Mouse (Mus musculus): ENCODE data around the gene Nfic.

Nfic gene

GRCm38 (mm10) chr10:81485479-81486018, 30.1 kb upstream of the Nfic start:
- DNase-seq (ENCODE audit: low spot score in 2 of 2) = no peak

GRCm38 (mm10) chr10:81485060-81485449, 29.6 kb upstream of the Nfic start:
- no peak for DNase-seq (ENCODE audit: low spot score in 2 of 2)

GRCm38 (mm10) chr10:81484441-81485059, 29.1 kb upstream of the Nfic start:
- no peak for DNase-seq (ENCODE audit: low spot score in 2 of 2)

- peak in 1 of 2 experiments; percentile 65 for DNase-seq (ENCODE audit: low spot score in 2 of 2)
These were observed 28.5 kb upstream of the Nfic start for GRCm38 (mm10) chr10:81483983-81484382.

- peak; percentile 68 to 74 for DNase-seq (ENCODE audit: low spot score in 2 of 2)
These were observed 27.1 kb upstream of the Nfic start, which contains the start of gene Celf5 for GRCm38 (mm10) chr10:81482533-81482889. Gene Celf5 (minus strand): TSS chr10:81482709.

- DNase-seq (ENCODE audit: low spot score in 2 of 2) = no peak
These were observed 26.4 kb upstream of the Nfic start for GRCm38 (mm10) chr10:81481605-81482532.

GRCm38 (mm10) chr10:81474461-81474860, 19.0 kb upstream of the Nfic start:
- DNase-seq (ENCODE audit: low spot score in 2 of 2) = no peak

- peak; percentile 93 to 94 for DNase-seq (ENCODE audit: low spot score in 2 of 2)
These were observed 17.6 kb upstream of the Nfic start for GRCm38 (mm10) chr10:81473003-81473451.

- DNase-seq (ENCODE audit: low spot score in 2 of 2) = no peak
These were observed 17.1 kb upstream of the Nfic start for GRCm38 (mm10) chr10:81472403-81473002.

- no peak for DNase-seq (ENCODE audit: low spot score in 2 of 2)
These were observed 15.0 kb upstream of the Nfic start for GRCm38 (mm10) chr10:81470454-81470853.

- peak; percentile 79 to 81 for DNase-seq (ENCODE audit: low spot score in 2 of 2)
These were observed 13.8 kb upstream of the Nfic start for GRCm38 (mm10) chr10:81469253-81469652.

GRCm38 (mm10) chr10:81467670-81468235, 12.3 kb upstream of the Nfic start:
- DNase-seq (ENCODE audit: low spot score in 2 of 2) = no peak

- DNase-seq (ENCODE audit: low spot score in 2 of 2) = no peak
These were observed 11.4 kb upstream of the Nfic start for GRCm38 (mm10) chr10:81466881-81467280.

GRCm38 (mm10) chr10:81466066-81466465, 10.6 kb upstream of the Nfic start:
- no peak for DNase-seq (ENCODE audit: low spot score in 2 of 2)

- no peak for DNase-seq (ENCODE audit: low spot score in 2 of 2)
These were observed 9.8 kb upstream of the Nfic start for GRCm38 (mm10) chr10:81465265-81465645.

GRCm38 (mm10) chr10:81464405-81465264, 9.2 kb upstream of the Nfic start:
- DNase-seq (ENCODE audit: low spot score in 2 of 2) = no peak

- DNase-seq (ENCODE audit: low spot score in 2 of 2) = peak in 1 of 2 experiments; percentile 4
These were observed 8.1 kb upstream of the Nfic start for GRCm38 (mm10) chr10:81463531-81463930.

GRCm38 (mm10) chr10:81462917-81463316, 7.5 kb upstream of the Nfic start:
- DNase-seq (ENCODE audit: low spot score in 2 of 2) = peak; percentile 5 to 6

- DNase-seq (ENCODE audit: low spot score in 2 of 2) = peak; percentile 5 to 16
These were observed 7.0 kb upstream of the Nfic start for GRCm38 (mm10) chr10:81462415-81462804.

- peak; percentile 4 to 6 for DNase-seq (ENCODE audit: low spot score in 2 of 2)
These were observed 6.4 kb upstream of the Nfic start for GRCm38 (mm10) chr10:81461673-81462414.
